Mouse (Mus musculus) CH12.LX (cell line): ENCODE measurements around the gene Slc45a1.

Source experiments
- MAZ ChIP-seq: IDR thresholded peaks from 2 replicates; pipeline ENCODE4 v1.6.1; 2012; ENCODE audit warnings: low read depth, mild to moderate bottlenecking, inconsistent platforms, low read length, improper control_type of control experiment, moderate library complexity
- POLR2AphosphoS2 ChIP-seq: IDR thresholded peaks from 2 replicates; pipeline ENCODE4 v1.6.1; 2011; ENCODE audit warnings: low read depth, low read length, improper control_type of control experiment

GRCm38 (mm10) chr4:150598686-150599085 lies 53.3 kb downstream of the Slc45a1 start:
- TF ChIP-seq MAZ (no peak), POLR2AphosphoS2 (no peak)
